Mouse (Mus musculus): ENCODE measurements around the gene Gprc5c.

Gprc5c gene

GRCm38 (mm10) chr11:114914978-114915377 lies 64.0 kb downstream of the Gprc5c start:
- no peak for DNase-seq (ENCODE audit: low read depth)

GRCm38 (mm10) chr11:114917120-114917519 lies 66.2 kb downstream of the Gprc5c start:
- DNase-seq (ENCODE audit: low read depth) = no peak

Measured in c-Kit-positive CD71-positive TER-119-negative erythroid progenitor cells, embryonic 14.5 days (primary cell).